Mouse (Mus musculus) kidney, adult 2 months (tissue): ENCODE measurements around the gene Dclk3.

Experiments
- CTCF ChIP-seq: fragments of 200-500 bp; conservative IDR thresholded peaks from 2 replicates; pipeline ENCODE4 v1.5.1; 2011; ENCODE audit warnings: low read depth, mild to moderate bottlenecking, control low read depth, low read length, moderate library complexity, mixed read lengths; ENCODE audit not compliant: insufficient read depth, insufficient read length
- POLR2A ChIP-seq: fragments of 200-500 bp; IDR thresholded peaks from one replicate; pipeline ENCODE4 v1.6.1; 2011; ENCODE audit warnings: low read depth, low read length, control low read depth

DNA sequence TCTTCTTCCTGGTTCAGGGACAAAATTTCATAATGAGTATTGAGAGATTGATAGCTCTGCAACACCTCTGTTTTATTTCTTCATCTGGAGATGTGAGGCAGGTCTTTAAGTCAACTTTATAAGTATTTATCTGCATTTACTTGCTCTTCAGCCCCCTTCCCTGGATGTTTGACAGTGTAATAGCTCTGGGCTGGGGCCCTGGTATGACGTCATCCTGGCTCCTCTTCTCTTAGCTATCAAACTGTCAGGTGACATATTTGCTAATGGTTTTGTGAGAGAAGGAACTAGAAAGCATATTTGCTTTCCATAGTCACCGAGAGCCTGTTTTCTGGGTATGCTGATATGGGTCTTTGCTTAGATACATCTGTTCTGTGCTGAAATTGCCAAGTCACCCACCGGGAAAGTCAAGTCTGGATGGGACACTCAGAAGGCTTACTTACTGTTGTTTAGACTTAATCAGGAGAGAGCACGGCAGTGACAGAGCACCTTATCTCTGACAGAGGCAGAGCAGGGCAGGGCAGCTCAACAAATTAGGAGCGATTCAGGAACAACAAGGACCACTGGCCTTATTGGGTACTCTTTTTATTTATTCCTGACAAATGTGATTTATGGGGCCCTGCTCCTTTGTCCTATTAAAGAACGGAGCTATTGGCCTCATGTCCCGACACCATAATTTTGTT, 96.0 kb downstream of the Dclk3 start:
- no peak for TF ChIP-seq CTCF
- TF ChIP-seq POLR2A, result no peak
